Mouse (Mus musculus): Measurements from ENCODE around the gene Psd. TPM values are rescaled to one million over a fixed set of nuclear protein-coding genes. Genes with fewer than 3 reads are reported as not detected.
A peak's percentile ranks its signal among the peaks of the same experiment; 100 is the strongest.

Psd gene
- polyA plus RNA-seq, 1 experiment from 2014 or later: 41.9 TPM

DNA sequence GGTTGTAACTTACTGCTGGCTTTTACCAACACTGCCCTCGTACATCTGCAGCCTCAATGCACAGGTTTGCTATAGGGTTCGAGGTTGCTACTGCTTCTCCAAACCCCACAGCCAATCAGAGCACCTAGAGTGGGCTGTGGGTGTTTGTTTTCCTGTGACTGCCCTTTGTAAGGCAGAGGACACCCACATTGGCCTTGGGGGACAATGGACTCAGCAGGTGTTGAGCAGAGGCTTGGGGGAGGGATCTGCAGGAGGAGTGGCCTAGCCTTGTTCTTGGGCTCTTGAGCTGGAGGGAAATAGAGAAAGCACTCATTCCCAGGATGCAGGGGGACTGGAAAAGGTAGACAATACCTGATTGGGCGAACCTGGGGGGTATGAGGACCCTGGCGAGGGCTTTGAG lies 31.4 kb upstream of the Psd start:
- ATAC-seq (ENCODE audit: insufficient number of reproducible peaks, insufficient read depth, low FRiP score, low read depth): no peak; the same call in 1 of the 2 replicates
- peak overlapping the region; percentile 48; the same call in 1 of the 2 replicates for H3K27ac ChIP-seq (ENCODE audit: low read length)
- H3K4me1 ChIP-seq (ENCODE audit: control insufficient read depth, insufficient read depth, low read length): no peaks in the 10 kb centered on the region
- no peak overlapping the region for H3K4me3 ChIP-seq (ENCODE audit: low read depth, low read length)
- no peak overlapping the region for H3K9ac ChIP-seq (replicated peaks; ENCODE audit: low read depth, low read length)
- whole genome bisulfite sequencing: 56% methylated on average over 4 of the region's 4 CpGs
- H3K36me3 ChIP-seq (ENCODE audit: control insufficient read depth, insufficient read depth, low read length): no peaks in the 10 kb centered on the region
- 0 out of 2 replicates have a peak overlapping the region, but pooled peaks have one; percentile 19 for H3K4me2 ChIP-seq (replicated peaks; ENCODE audit: low read depth, low read length)
- no peaks in the 10 kb centered on the region for H3K9me3 ChIP-seq (ENCODE audit: control insufficient read depth, low read depth, low read length)
- H3K27me3 ChIP-seq (ENCODE audit: control insufficient read depth, insufficient read depth, low read length): 0 out of 2 replicates have a peak, but pooled peaks cover 8% of the 10 kb centered on the region

DNA sequence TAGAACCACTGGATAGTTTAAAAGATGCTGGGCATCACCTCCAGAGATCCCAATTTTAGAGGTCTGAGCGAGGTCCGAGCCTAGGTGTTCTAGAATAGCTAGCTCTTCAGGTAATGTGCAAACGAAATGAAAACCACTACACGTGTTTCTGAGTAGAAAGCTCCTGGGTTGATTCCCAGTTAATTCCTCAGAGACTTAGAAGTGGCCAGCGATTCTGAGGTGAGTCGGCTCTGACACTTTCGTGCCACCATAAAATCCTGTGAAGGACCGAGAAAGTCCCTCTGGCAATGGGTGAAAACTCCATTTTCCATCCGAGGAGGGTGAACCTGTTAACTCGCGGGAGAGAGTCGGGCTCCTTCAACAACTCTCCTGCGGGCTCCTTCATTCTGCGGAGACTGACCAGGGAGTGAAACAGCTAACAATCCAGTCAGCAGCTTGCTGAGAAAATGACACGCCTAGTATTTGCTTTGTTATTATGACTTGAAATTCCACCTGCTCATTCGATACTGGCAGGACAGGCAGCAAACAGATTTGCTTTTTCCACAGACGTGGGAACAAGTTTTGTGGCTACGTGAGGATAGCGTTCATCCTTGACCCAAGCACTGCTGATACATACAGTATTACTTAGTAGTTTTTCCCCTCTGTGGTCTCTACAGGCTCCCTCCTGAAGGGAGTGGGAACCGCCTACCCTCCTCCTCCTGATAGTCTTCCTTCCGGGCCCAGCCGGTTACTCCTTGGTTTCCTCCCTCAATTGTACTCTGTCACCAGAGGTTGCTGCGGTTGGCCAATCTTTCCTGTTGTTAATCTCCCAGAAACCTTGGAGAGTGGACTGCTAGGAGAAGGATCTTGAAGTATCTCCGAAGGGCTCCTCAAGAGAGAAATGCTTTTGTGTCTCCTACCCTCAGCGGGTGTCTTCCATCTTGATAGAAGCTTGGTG lies 30.7 kb upstream of the Psd start:
- Histone ChIP-seq H3K27ac (ENCODE audit: low read length) (peak overlapping the region; percentile 48; the same call in 1 of the 2 replicates), H3K4me3 (ENCODE audit: low read depth, low read length) (peak overlapping the region; percentile 45), H3K36me3 (ENCODE audit: control insufficient read depth, insufficient read depth, low read length) (no peaks in the 10 kb centered on the region), H3K27me3 (ENCODE audit: control insufficient read depth, insufficient read depth, low read length) (0 out of 2 replicates have a peak, but pooled peaks cover 8% of the 10 kb centered on the region), H3K9ac (replicated peaks; ENCODE audit: low read depth, low read length) (no peak overlapping the region), H3K4me1 (ENCODE audit: control insufficient read depth, insufficient read depth, low read length) (no peaks in the 10 kb centered on the region), H3K4me2 (replicated peaks; ENCODE audit: low read depth, low read length) (peak overlapping the region; percentile 75), H3K9me3 (ENCODE audit: control insufficient read depth, low read depth, low read length) (no peaks in the 10 kb centered on the region)
- 18% methylated on average over 25 of the region's 25 CpGs for WGBS
- no peak; the same call in 1 of the 2 replicates for ATAC-seq (ENCODE audit: insufficient number of reproducible peaks, insufficient read depth, low FRiP score, low read depth)

DNA sequence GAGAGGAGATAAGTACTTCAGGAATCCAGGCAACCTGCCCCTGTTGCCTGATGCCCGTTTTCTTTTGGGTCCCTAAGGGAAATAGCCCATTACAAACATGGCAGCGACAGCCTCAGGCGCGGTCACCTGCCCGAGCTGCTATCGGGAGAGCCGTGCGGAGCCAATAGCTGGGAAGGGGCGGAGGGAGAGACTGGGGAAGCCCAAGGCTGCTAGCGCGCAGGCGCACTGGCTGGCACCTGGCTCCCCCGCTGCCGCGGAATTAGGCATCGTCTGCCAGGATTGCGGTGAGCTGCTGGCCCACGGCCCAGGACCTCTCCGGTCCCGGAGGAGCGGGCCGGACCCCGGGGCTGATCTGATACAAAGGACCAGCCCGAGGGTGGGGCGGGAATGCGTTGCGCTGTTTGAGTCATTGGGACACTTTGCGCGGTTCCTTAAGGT lies 29.8 kb upstream of the Psd start:
- Histone ChIP-seq H3K4me1 (ENCODE audit: control insufficient read depth, insufficient read depth, low read length) (no peaks in the 10 kb centered on the region), H3K9ac (replicated peaks; ENCODE audit: low read depth, low read length) (peak overlapping the region; percentile 28; the same call in 1 of the 2 replicates), H3K4me2 (replicated peaks; ENCODE audit: low read depth, low read length) (peak overlapping the region; percentile 75), H3K9me3 (ENCODE audit: control insufficient read depth, low read depth, low read length) (no peaks in the 10 kb centered on the region), H3K36me3 (ENCODE audit: control insufficient read depth, insufficient read depth, low read length) (no peaks in the 10 kb centered on the region), H3K27ac (ENCODE audit: low read length) (0 out of 2 replicates have a peak overlapping the region, but pooled peaks have one; percentile 48), H3K4me3 (ENCODE audit: low read depth, low read length) (peak overlapping the region; percentile 45), H3K27me3 (ENCODE audit: control insufficient read depth, insufficient read depth, low read length) (0 out of 2 replicates have a peak, but pooled peaks cover 8% of the 10 kb centered on the region)
- under 1% methylated on average over 29 of the region's 29 CpGs for WGBS
- ATAC-seq (ENCODE audit: insufficient number of reproducible peaks, insufficient read depth, low FRiP score, low read depth): peak; percentile 86

- H3K4me3 ChIP-seq (ENCODE audit: low read depth, low read length): peak within 1 kb of the TSS; percentile 66
- H3K9me3 ChIP-seq (ENCODE audit: control insufficient read depth, low read depth, low read length): no peaks in the 10 kb centered on the region
- 0 out of 2 replicates have a peak, but pooled peaks cover 10% of the 10 kb centered on the region for H3K4me1 ChIP-seq (ENCODE audit: control insufficient read depth, insufficient read depth, low read length)
- H3K27ac ChIP-seq (ENCODE audit: low read length): peak within 1 kb of the TSS; percentile 82
- no peak for ATAC-seq (ENCODE audit: insufficient number of reproducible peaks, insufficient read depth, low FRiP score, low read depth)
- peak within 1 kb of the TSS; percentile 65 for H3K9ac ChIP-seq (replicated peaks; ENCODE audit: low read depth, low read length)
- H3K27me3 ChIP-seq (ENCODE audit: control insufficient read depth, insufficient read depth, low read length): no peaks in the 10 kb centered on the region
- peak within 1 kb of the TSS; percentile 67 for H3K4me2 ChIP-seq (replicated peaks; ENCODE audit: low read depth, low read length)
- H3K36me3 ChIP-seq (ENCODE audit: control insufficient read depth, insufficient read depth, low read length): no peaks in the 10 kb centered on the region
- 62% methylated on average over 10 of the region's 10 CpGs for WGBS
These were observed 23.4 kb upstream of the Psd start, which contains the start of gene 2310034G01Rik for GRCm38 (mm10) chr19:46350168-46350932. TSS of gene 2310034G01Rik (minus strand) at chr19:46350302.

- H3K4me3 ChIP-seq (ENCODE audit: low read depth, low read length): peak overlapping the region; percentile 66
- no peaks in the 10 kb centered on the region for H3K27me3 ChIP-seq (ENCODE audit: control insufficient read depth, insufficient read depth, low read length)
- 0 out of 2 replicates have a peak, but pooled peaks cover 10% of the 10 kb centered on the region for H3K4me1 ChIP-seq (ENCODE audit: control insufficient read depth, insufficient read depth, low read length)
- no peak for ATAC-seq (ENCODE audit: insufficient number of reproducible peaks, insufficient read depth, low FRiP score, low read depth)
- H3K9ac ChIP-seq (replicated peaks; ENCODE audit: low read depth, low read length): peak overlapping the region; percentile 65
- H3K36me3 ChIP-seq (ENCODE audit: control insufficient read depth, insufficient read depth, low read length): no peaks in the 10 kb centered on the region
- 26% methylated on average over 6 of the region's 6 CpGs for WGBS
- H3K27ac ChIP-seq (ENCODE audit: low read length): no peak overlapping the region; the same call in 1 of the 2 replicates
- no peaks in the 10 kb centered on the region for H3K9me3 ChIP-seq (ENCODE audit: control insufficient read depth, low read depth, low read length)
- peak overlapping the region; percentile 67 for H3K4me2 ChIP-seq (replicated peaks; ENCODE audit: low read depth, low read length)
These were observed 22.6 kb upstream of the Psd start for GRCm38 (mm10) chr19:46349550-46349949.

DNA sequence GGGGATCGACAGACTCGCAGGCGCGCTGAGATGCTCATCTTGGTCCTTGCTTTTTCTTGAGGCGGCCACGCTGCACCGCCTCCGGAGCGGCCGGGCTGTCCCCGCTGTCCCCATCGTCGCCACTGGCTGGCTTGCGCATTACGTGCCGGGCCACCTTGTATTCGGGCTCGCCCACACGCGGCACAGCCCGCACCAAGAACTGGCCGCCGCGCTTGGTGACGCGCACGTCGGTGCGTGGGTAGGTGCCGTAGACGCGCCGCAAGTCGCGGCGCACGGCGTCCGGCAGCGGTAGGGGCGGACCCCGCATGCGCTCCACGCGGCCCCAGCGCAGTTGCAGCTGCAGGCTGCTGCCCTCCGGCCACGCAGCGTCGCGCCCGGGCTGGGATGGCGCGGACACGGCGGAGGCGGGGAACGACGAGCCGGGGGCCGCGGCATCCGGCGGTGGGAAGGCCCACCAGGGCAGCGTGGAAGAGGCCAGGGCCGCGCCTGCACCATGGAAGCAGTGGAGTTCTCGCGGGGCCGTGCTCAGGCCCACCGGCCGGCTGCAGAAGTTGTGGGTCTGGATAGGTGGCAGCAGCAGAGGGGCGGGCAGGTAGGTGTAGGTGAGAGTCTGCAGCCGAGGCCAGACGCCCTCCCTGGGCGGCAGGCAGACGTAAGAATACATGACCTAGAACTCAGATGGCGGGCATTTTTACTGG lies 22.0 kb upstream of the Psd start:
- ATAC-seq (ENCODE audit: insufficient number of reproducible peaks, insufficient read depth, low FRiP score, low read depth): peak; percentile 82
- peak overlapping the region; percentile 82 for H3K27ac ChIP-seq (ENCODE audit: low read length)
- WGBS: under 1% methylated on average over 78 of the region's 78 CpGs

GRCm38 (mm10) chr19:46347936-46348668 lies 21.1 kb upstream of the Psd start:
- 30% methylated on average over 14 of the region's 14 CpGs for WGBS
- ATAC-seq (ENCODE audit: insufficient number of reproducible peaks, insufficient read depth, low FRiP score, low read depth): no peak
- no peaks in the 10 kb centered on the region for H3K9me3 ChIP-seq (ENCODE audit: control insufficient read depth, low read depth, low read length)
- H3K27ac ChIP-seq (ENCODE audit: low read length): peak overlapping the region; percentile 82; the same call in 1 of the 2 replicates
- H3K4me3 ChIP-seq (ENCODE audit: low read depth, low read length): peak overlapping the region; percentile 66
- H3K4me2 ChIP-seq (replicated peaks; ENCODE audit: low read depth, low read length): peak overlapping the region; percentile 67
- H3K36me3 ChIP-seq (ENCODE audit: control insufficient read depth, insufficient read depth, low read length): no peaks in the 10 kb centered on the region
- H3K4me1 ChIP-seq (ENCODE audit: control insufficient read depth, insufficient read depth, low read length): 0 out of 2 replicates have a peak, but pooled peaks cover 10% of the 10 kb centered on the region
- peak overlapping the region; percentile 65 for H3K9ac ChIP-seq (replicated peaks; ENCODE audit: low read depth, low read length)
- no peaks in the 10 kb centered on the region for H3K27me3 ChIP-seq (ENCODE audit: control insufficient read depth, insufficient read depth, low read length)

More for the DNA sequence above, 22.0 kb upstream of the Psd start:
- Histone ChIP-seq H3K9me3 (ENCODE audit: control insufficient read depth, low read depth, low read length) (no peaks in the 10 kb centered on the region), H3K27me3 (ENCODE audit: control insufficient read depth, insufficient read depth, low read length) (no peaks in the 10 kb centered on the region), H3K4me3 (ENCODE audit: low read depth, low read length) (peak overlapping the region; percentile 66), H3K4me2 (replicated peaks; ENCODE audit: low read depth, low read length) (peak overlapping the region; percentile 67), H3K36me3 (ENCODE audit: control insufficient read depth, insufficient read depth, low read length) (no peaks in the 10 kb centered on the region), H3K9ac (replicated peaks; ENCODE audit: low read depth, low read length) (peak overlapping the region; percentile 65), H3K4me1 (ENCODE audit: control insufficient read depth, insufficient read depth, low read length) (0 out of 2 replicates have a peak, but pooled peaks cover 10% of the 10 kb centered on the region)

All from stomach, embryonic 14.5 days (tissue).